Mouse (Mus musculus): ENCODE measurements around the gene Afmid.

GRCm38 (mm10) chr11:117832086-117832969, 6.6 kb downstream of the Afmid start:
- TF ChIP-seq EP300 (IDR thresholded peaks at IDR 0.05; ENCODE audit: low read depth) (no peak), CTCF (IDR thresholded peaks at IDR 0.05; ENCODE audit: low read depth) (peak; percentile 55)
